Comparison of ENCODE assay signal across 12 mouse cellular contexts in genomic region chrX:49196386-49196785, GRCm38 (mm10).
"Had no signal": no experiment of that assay in that cellular context is flagged by ENCODE, and none has a peak within 500 bp of the region (broad histone marks: within the 10 kb centered on the region; RNA-seq: fewer than 3 reads in every experiment).

No protein-coding gene starts in this region.

- H3K4me3 ChIP-seq: left cerebral cortex, adult 2 months; limb, embryonic 15.5 days; megakaryocyte, embryonic 14.5 days had no signal

- H3K4me2 ChIP-seq: limb, embryonic 15.5 days; midbrain, embryonic 11.5 days had no signal

- H3K4me1 ChIP-seq: limb, embryonic 15.5 days; megakaryocyte, embryonic 14.5 days had no signal

- H3K27me3 ChIP-seq: limb, embryonic 15.5 days; megakaryocyte, embryonic 14.5 days had no signal

- H3K36me3 ChIP-seq: limb, embryonic 15.5 days had no signal

- H3K9me3 ChIP-seq: limb, embryonic 15.5 days; megakaryocyte, embryonic 14.5 days had no signal

- DNase-seq: kidney, adult 18-20 months; kidney, postnatal 10 days; lung, adult 18-20 months; right cerebral cortex, adult 18-20 months; right cerebral cortex, postnatal 25 days; thymus, postnatal 36 days had no signal

- H3K9ac ChIP-seq: limb, embryonic 15.5 days; liver, embryonic 14.5 days had no signal

- H3K27ac ChIP-seq: left cerebral cortex, adult 2 months; limb, embryonic 15.5 days; liver, embryonic 14.5 days had no signal

- ATAC-seq: midbrain, embryonic 16.5 days had no signal
